Mouse (Mus musculus): ENCODE measurements around the gene Gabrr1.

The Gabrr1 gene

DNA sequence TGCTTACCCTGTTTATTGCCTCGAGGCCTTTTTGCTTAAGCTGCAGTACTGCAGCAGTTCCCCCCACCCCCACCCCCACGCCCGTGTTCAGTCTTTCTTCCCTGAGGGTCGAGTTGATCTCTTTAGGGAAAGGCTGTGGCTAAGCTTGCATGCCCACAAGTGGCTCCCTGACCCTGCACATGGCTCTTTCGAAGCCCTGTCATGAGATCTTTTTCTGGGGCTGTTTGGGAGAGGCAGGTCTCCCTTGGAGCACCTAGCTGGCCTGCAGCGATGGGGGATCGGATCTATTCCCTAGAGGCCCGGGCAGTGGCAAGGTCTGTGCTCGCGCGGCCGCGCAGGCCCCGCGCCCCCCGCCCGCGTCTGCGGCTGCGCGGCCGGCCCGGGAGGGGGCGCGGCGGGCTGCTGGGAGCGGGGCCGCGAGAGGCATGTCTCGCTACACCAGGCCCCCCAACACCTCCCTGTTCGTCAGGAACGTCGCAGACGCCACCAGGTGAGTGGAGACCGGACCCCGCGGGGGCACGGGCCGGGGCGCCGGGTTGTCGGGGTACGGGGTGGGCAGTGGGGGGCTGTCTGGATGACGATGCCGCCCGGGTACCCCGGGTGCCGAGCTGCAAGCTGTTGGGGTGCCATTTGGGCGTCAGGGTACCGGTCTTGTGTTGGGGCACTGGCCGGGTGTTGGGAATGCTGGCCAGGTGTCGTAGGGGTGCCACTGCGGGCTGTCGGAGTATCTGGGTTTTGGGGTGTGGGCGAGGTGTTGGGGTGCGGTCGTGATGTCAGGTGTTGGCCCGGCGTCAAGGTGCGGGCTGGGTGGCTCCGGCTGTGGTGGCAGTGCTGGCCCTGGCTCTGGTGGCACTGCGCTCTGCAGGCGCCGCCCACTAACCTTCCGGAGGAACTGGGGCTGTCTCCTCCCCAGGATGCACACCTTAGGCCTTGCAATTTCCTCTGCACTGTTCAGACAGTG, 76.8 kb downstream of the Gabrr1 start, which contains the start of gene Srsf12:
TSS of gene Srsf12 (plus strand) at position 111 of the 961 bp plus-strand sequence.
- DNase-seq (ENCODE audit: extremely low read depth, low read depth, low spot score) = no peak
